22 mouse cellular contexts compared by ENCODE assay signal in genomic region chr8:48268638-48269037, GRCm38 (mm10).
A peak's percentile ranks its signal among the peaks of the same experiment; 100 is the strongest.
DNase-seq lines count a peak whose midpoint lies in the region; ATAC-seq and TF ChIP-seq lines count a peak whose summit lies in the region.
"Had no signal": no experiment of that assay in that cellular context is flagged by ENCODE, and none has a peak within 500 bp of the region (broad histone marks: within the 10 kb centered on the region; RNA-seq: fewer than 3 reads in every experiment).

No protein-coding gene starts in this region.

- no peaks in the 10 kb centered on the region for H3K4me1 ChIP-seq in hindbrain, embryonic 14.5 days (replicated peaks; ENCODE audit: control insufficient read depth, insufficient read depth, low read length)
- H3K4me1 ChIP-seq in hindbrain, postnatal 0 days (ENCODE audit: insufficient read depth, low read length): no peaks in the 10 kb centered on the region
- peaks cover 10% of the 10 kb centered on the region; the same call in 1 of the 2 replicates for H3K4me1 ChIP-seq in neural tube, embryonic 13.5 days (replicated peaks)
- H3K4me1 ChIP-seq in neural tube, embryonic 15.5 days: peaks cover 7% of the 10 kb centered on the region; the same call in 1 of the 2 replicates
- H3K4me1 ChIP-seq: embryonic facial prominence, embryonic 13.5 days; embryonic facial prominence, embryonic 15.5 days; forebrain, embryonic 10.5 days; forebrain, embryonic 12.5 days had no signal

- 0 out of 2 replicates have a peak overlapping the region, but pooled peaks have one; percentile 17 for H3K27ac ChIP-seq in hindbrain, embryonic 14.5 days
- no peak overlapping the region for H3K27ac ChIP-seq in hindbrain, postnatal 0 days
- peak overlapping the region; percentile 50 for H3K27ac ChIP-seq in neural tube, embryonic 13.5 days (replicated peaks)
- peak overlapping the region; percentile 69 for H3K27ac ChIP-seq in neural tube, embryonic 15.5 days (replicated peaks)
- H3K27ac ChIP-seq: embryonic facial prominence, embryonic 13.5 days; embryonic facial prominence, embryonic 15.5 days; forebrain, embryonic 10.5 days; forebrain, embryonic 12.5 days had no signal

- no peaks in the 10 kb centered on the region for H3K36me3 ChIP-seq in hindbrain, embryonic 14.5 days (replicated peaks; ENCODE audit: control insufficient read depth, insufficient read depth)
- no peaks in the 10 kb centered on the region for H3K36me3 ChIP-seq in hindbrain, postnatal 0 days (ENCODE audit: insufficient read depth, low read length)
- H3K36me3 ChIP-seq in neural tube, embryonic 13.5 days: peaks cover 12% of the 10 kb centered on the region; the same call in 1 of the 2 replicates
- H3K36me3 ChIP-seq in neural tube, embryonic 15.5 days: no peaks in the 10 kb centered on the region

- H3K4me2 ChIP-seq in hindbrain, embryonic 14.5 days (replicated peaks): no peak overlapping the region
- no peak overlapping the region for H3K4me2 ChIP-seq in hindbrain, postnatal 0 days (ENCODE audit: low read depth, low read length)
- H3K4me2 ChIP-seq in neural tube, embryonic 13.5 days: no peak overlapping the region
- H3K4me2 ChIP-seq in neural tube, embryonic 15.5 days: peak overlapping the region; percentile 17; the same call in 1 of the 2 replicates
- H3K4me2 ChIP-seq: embryonic facial prominence, embryonic 13.5 days; embryonic facial prominence, embryonic 15.5 days; forebrain, embryonic 12.5 days had no signal

- no peak for DNase-seq in hindbrain, embryonic 14.5 days (ENCODE audit: low spot score)
- no peak for DNase-seq in hindbrain, postnatal 0 days (ENCODE audit: low spot score)
- DNase-seq in neural tube, embryonic 10.5 days (ENCODE audit: extremely low spot score, low spot score): no peak
- no peak for DNase-seq in gastrocnemius, postnatal 25 days
- DNase-seq: adrenal gland, adult 2 months; adrenal gland, postnatal 10 days; adrenal gland, postnatal 25 days; cerebellum, adult 11 months; cerebellum, adult 18-20 months; cerebellum, adult 8-10 months; cerebellum, adult 9-11 months; cerebellum, postnatal 14 days; cerebellum, postnatal 36 days; embryo, embryonic 11 days had no signal

- 85% methylated on average over 10 of the region's 10 CpGs for WGBS in hindbrain, embryonic 14.5 days
- whole genome bisulfite sequencing in hindbrain, postnatal 0 days: 89% methylated on average over 10 of the region's 10 CpGs
- 69% methylated on average over 10 of the region's 10 CpGs for WGBS in neural tube, embryonic 13.5 days
- 50% methylated on average over 10 of the region's 10 CpGs for WGBS in neural tube, embryonic 15.5 days

- ATAC-seq in hindbrain, embryonic 14.5 days (ENCODE audit: low FRiP score): no peak
- no peak for ATAC-seq in hindbrain, postnatal 0 days
- ATAC-seq in neural tube, embryonic 13.5 days (ENCODE audit: low read depth): peak; percentile 42
- ATAC-seq in neural tube, embryonic 15.5 days (ENCODE audit: low FRiP score): peak; percentile 79
- ATAC-seq: forebrain, embryonic 14.5 days had no signal

- TF ChIP-seq CTCF in hindbrain, postnatal 0 days (IDR thresholded peaks at IDR 0.05; ENCODE audit: low read depth): no peak

- no peaks in the 10 kb centered on the region for H3K27me3 ChIP-seq in hindbrain, embryonic 14.5 days (ENCODE audit: control insufficient read depth, insufficient read depth, low read length)
- no peaks in the 10 kb centered on the region for H3K27me3 ChIP-seq in hindbrain, postnatal 0 days (ENCODE audit: insufficient read depth, low read length)
- no peaks in the 10 kb centered on the region for H3K27me3 ChIP-seq in neural tube, embryonic 13.5 days
- H3K27me3 ChIP-seq in neural tube, embryonic 15.5 days (replicated peaks): no peaks in the 10 kb centered on the region
- H3K27me3 ChIP-seq: embryonic facial prominence, embryonic 13.5 days; embryonic facial prominence, embryonic 15.5 days; forebrain, embryonic 12.5 days had no signal

- no peak overlapping the region for H3K4me3 ChIP-seq in hindbrain, embryonic 14.5 days (replicated peaks; ENCODE audit: low read length)
- no peak overlapping the region for H3K4me3 ChIP-seq in hindbrain, postnatal 0 days (ENCODE audit: low read length)
- H3K4me3 ChIP-seq in neural tube, embryonic 13.5 days: no peak overlapping the region
- H3K4me3 ChIP-seq in neural tube, embryonic 15.5 days (replicated peaks): no peak overlapping the region
- H3K4me3 ChIP-seq: embryonic facial prominence, embryonic 13.5 days; embryonic facial prominence, embryonic 15.5 days; erythroblast, embryonic 14.5 days; forebrain, embryonic 10.5 days; forebrain, embryonic 12.5 days had no signal

- no peaks in the 10 kb centered on the region for H3K9me3 ChIP-seq in hindbrain, embryonic 14.5 days (ENCODE audit: control insufficient read depth, low read length)
- no peaks in the 10 kb centered on the region for H3K9me3 ChIP-seq in hindbrain, postnatal 0 days (ENCODE audit: low read length)
- no peaks in the 10 kb centered on the region for H3K9me3 ChIP-seq in neural tube, embryonic 13.5 days
- no peaks in the 10 kb centered on the region for H3K9me3 ChIP-seq in neural tube, embryonic 15.5 days (replicated peaks)
- H3K9me3 ChIP-seq: embryonic facial prominence, embryonic 13.5 days; embryonic facial prominence, embryonic 15.5 days; forebrain, embryonic 10.5 days; forebrain, embryonic 12.5 days had no signal

- H3K9ac ChIP-seq in hindbrain, embryonic 14.5 days: no peak overlapping the region
- H3K9ac ChIP-seq in hindbrain, postnatal 0 days (replicated peaks; ENCODE audit: low read length): no peak overlapping the region
- no peak overlapping the region for H3K9ac ChIP-seq in neural tube, embryonic 13.5 days
- no peak overlapping the region for H3K9ac ChIP-seq in neural tube, embryonic 15.5 days (replicated peaks)
- H3K9ac ChIP-seq: embryonic facial prominence, embryonic 13.5 days; embryonic facial prominence, embryonic 15.5 days; forebrain, embryonic 12.5 days had no signal

Comparison
In these comparisons a context has a peak if more than half of its experiments do, and no peak if none do; other contexts are left out.
1. ATAC-seq: peak in neural tube, embryonic 13.5 days (single experiment) and neural tube, embryonic 15.5 days (single experiment); none in hindbrain, embryonic 14.5 days (single experiment) and hindbrain, postnatal 0 days (single experiment).